Mouse (Mus musculus) adrenal gland, postnatal 36 days (tissue): Measurements from ENCODE around the gene Adi1. TPM values are rescaled to one million over a fixed set of nuclear protein-coding genes. Genes with fewer than 3 reads are reported as not detected.

Source experiments
- microRNA-seq: library from miRNA; unstranded; fragments of <30 nt; microRNA quantifications from one replicate; pipeline ENCODE4 v1.2.0, GENCODE M21; 2021
- total RNA-seq, 2 experiments: library from RNA; stranded (reverse); gene quantifications; 2 replicates each; pipeline ENCODE4 v1.2.3; 2021

The Adi1 gene
- total RNA-seq, 2 experiments from 2014 or later = 66.5 to 84.0 TPM

Small RNA genes within 50 kb of the gene (microRNA-seq; reads per million reads assigned to microRNA genes)
- gene Mir6937 = not detected

Other genes starting within 250 kb of the Adi1 start
- not detected for gene Dcdc2c, start 122.8 kb upstream of the Adi1 start, total RNA-seq
- not detected for gene Allc, start 92.7 kb upstream of the Adi1 start, total RNA-seq
- 1 to 10 TPM; 4.2 to 4.4 TPM for gene Colec11, start 51.9 kb upstream of the Adi1 start, total RNA-seq
- gene Rps7, start 39.3 kb upstream of the Adi1 start, total RNA-seq = 100 to 1,000 TPM; 436 to 474 TPM
- 10 to 100 TPM; 13.8 to 16.7 TPM for gene Rnaseh1, start 25.6 kb upstream of the Adi1 start, total RNA-seq
- gene Trappc12, start 75.2 kb downstream of the Adi1 start, total RNA-seq = 10 to 100 TPM; 35.8 to 43.0 TPM
- gene Eipr1, start 76.6 kb downstream of the Adi1 start, total RNA-seq = 10 to 100 TPM; 16.7 to 20.2 TPM